Mouse (Mus musculus): ENCODE measurements around the gene Ackr1.

GRCm38 (mm10) chr1:173369611-173370010 lies 36.1 kb upstream of the Ackr1 start:
- TF ChIP-seq CTCF (IDR thresholded peaks at IDR 0.05; ENCODE audit: insufficient read depth, low read depth, low read length) (no peak), POLR2A (IDR thresholded peaks at IDR 0.05; ENCODE audit: insufficient read depth, low read depth, low read length) (no peak)
